Mouse (Mus musculus) stomach, adult 2 months (tissue): ENCODE results near the gene Atad3a. TPM values are rescaled to one million over a fixed set of nuclear protein-coding genes. Genes with fewer than 3 reads are reported as not detected.

Source experiments
- polyA plus RNA-seq: library from polyadenylated mRNA; depleted of rRNA; stranded (reverse); fragments of >200 nt; gene quantifications from 2 replicates; pipeline ENCODE4 v1.2.3, GENCODE M21; 2012; rRNA removed

Atad3a gene
- polyA plus RNA-seq = 57.0 and 97.8 TPM in 2 replicates

DNA sequence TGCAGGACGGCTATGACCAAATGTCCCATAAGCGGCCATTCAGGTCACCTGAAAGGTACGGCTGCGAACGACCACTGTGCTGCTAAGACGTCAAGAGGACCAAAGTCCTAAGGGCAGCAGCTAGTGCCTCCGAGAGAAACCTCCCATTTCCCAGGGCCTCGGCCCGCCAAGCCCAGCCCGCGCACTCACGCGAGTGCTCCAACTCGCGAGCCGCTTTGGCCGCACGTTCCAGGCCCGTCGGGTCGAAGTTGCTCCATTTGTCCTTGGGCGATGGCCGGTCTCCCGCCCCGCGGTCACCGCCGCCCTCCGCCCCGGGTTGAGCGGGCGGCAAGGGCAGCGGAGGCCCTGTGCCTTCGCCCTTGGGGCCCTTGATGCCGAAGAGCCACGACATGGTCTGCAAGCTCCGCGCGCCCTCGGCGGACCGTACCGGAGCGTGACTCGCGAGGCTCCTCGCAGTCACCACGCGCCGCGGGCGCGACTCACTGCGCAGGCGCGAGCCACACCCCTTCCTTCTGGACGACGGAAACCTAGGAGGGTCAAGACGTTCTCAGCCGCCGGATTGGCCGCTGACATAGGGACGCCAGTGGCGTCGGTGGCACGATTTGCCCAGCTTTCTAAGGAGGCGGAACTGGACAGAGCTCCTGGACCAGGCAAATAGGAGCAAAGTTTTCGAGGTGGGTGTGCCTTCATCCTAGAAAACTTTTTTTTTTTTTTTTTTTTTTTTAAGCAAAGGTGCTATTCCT is at the start of gene Atad3a:
Atad3a (minus strand) TSS at position 481 of the 743 bp plus-strand sequence.

DNA sequence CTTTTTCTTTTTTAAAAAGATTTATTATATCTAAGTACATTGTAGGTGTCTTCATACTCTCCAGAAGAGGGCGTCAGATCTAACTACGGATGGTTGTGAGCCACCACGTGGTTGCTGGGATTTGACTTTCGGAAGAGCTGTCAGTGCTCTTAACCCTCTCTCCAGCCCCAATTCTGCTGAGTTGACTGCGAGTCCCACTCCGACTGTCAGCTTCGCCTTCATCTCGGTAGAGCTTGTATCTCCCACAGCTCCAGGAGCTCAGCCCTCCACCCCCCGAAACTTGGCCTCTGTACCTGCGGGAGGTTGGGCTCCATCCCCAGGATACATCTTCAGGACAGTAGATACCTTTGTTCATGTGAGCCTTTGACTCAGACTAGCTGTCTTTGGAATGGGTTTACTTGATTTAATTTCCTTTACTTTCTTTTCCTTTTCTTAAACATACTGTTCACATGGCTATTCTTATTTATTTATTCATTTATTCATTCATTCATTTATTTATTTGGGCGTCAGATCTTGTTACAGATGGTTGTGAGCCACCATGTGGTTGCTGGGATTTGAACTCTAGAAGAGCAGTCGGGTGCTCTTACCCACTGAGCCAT is 41.9 kb upstream of the Atad3a start, which contains the start of gene Mrpl20:
Mrpl20 (plus strand) TSS at position 138 of the 599 bp plus-strand sequence.

DNA sequence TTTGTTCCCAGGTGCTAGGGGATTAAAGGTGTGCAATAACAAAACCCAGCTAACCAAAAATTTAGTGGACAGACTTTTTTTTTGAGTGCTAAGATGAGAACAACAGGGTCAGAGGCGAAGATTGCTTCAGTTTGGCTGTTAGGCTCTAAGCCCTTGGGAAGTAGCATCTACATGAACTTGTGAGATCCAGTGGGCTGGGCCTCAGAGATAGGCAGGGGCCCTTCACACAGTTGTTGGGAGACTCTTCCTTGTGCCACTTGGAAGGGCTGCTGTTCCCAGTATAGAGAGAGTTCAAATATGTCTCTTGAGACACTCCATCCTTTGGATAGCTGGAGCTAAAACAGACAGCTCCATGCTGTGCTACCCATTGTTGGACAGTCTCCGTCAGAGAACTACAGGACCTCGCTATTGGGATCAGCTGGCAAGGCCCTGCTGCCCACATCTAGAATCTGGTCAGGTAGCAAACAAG is 29.2 kb upstream of the Atad3a start, which contains the start of gene Ankrd65:
Ankrd65 (plus strand) TSS at position 419 of the 469 bp plus-strand sequence.

DNA sequence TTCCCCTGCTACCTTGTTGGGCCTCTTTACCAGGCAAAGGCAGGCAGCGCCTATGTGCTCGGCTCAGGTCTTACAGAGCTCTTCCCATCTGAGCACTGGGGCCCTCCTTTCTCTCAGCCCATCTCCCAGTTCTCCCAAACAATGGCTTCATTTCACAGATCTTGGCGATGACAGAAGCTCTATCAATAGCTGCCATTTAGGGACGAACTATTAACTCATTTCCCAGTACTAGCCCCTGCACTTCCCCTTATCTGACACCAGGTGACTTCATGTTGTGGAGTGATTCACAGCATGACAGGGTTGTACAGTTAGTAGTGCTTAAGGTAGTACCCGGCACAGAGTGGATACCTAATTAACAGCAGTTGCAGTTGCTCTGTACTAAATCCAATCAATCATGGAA is 24.9 kb upstream of the Atad3a start, which contains the start of gene Tmem88b:
Tmem88b (minus strand) TSS at position 56 of the 400 bp plus-strand sequence.

DNA sequence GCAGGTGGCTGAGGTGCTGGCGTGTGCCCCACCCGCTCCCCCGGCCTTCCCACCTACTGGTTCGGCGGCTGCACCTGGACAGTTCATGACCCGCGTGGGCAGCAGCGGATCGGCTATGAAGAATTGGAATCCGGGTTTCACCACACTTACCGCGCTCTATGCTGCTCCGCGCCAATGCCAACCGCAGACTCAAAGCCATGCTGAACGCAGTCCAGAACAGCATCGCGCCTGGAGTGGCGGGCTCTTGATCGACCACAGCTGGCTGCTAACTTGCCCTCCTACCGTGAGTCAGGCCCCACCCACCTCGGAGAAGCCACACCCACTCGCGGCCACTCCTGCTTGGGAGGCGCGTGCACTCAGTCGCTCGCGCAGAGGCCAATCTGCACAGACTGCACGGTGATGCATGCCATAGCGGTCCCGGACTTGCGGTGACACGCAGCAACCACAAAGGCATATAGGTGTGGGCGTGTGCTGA is 13.4 kb upstream of the Atad3a start, which contains the start of gene Vwa1:
Vwa1 (minus strand) TSS at position 419 of the 475 bp plus-strand sequence.

DNA sequence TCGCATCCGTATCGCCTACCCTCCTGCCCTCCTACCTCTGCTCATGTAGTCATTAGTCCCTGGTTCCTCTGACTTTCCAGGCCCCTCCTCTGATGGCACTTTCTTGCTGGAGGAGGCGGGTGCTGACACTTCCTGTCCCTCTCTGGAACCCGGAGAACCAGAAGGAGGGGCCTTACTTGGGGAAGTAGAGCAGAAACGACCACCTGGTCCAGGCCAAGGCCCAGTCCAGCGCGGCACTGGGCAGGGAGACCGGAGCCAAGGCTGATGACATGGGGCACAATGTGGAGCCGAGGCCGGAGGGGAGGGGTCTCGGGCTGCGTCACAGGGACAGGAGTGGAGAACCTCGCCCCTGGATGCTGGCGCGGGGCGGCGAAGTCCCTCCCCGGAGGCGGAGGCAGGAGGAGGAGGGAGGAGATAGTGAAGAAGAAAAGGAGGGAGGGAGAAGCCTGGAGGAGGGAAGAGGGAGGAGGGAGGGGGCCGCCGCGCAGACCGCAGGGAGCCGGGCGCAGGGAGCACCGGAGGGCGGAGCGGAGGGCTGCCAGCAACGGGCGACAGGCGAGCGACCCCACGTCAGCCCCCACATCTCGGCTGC is 26.4 kb downstream of the Atad3a start, which contains the start of gene Tmem240:
Tmem240 (plus strand) TSS at position 451 of the 592 bp plus-strand sequence.

DNA sequence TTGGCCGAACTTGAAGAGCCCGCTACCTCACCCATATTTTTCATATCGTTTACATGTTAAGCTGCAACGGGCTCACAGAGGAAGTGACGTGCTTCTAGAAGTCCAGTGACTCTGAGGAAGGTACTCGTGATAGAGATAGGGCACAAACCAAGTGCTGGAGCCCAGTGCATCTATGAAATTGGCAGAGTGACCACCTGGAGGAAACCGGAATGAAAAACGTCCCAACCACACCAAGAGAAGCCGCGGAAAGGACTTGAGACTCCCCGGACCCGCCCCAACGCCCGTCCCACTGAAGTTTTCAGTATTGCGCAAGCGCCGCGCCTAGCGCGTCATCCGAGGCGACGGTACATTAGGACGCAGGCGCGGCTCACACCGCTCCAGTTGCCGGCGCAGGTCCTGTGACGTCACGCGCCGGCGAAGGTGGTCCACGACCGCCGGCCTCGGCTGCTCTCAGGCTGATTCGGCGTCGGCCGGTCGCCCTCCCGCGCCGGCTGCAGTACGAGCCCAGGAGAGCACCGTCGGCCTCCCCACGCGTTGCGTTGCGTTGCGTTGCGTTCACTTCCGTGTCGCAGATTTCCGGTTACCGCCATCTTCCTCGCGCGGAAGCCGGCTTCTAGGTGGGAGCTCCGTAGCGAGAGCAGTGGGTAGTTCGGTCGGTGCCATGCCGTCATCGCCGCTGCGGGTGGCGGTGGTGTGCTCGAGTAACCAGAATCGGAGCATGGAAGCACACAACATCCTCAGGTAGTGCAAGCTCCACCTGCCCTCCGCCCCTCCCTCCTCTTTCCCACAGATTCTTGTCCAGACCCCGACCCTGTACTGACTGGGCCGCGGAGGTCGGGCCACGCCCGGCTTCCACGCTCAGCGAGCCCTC is 55.9 kb downstream of the Atad3a start, which contains the start of gene Ssu72:
Ssu72 (plus strand) TSS at position 80 of the 871 bp plus-strand sequence.

DNA sequence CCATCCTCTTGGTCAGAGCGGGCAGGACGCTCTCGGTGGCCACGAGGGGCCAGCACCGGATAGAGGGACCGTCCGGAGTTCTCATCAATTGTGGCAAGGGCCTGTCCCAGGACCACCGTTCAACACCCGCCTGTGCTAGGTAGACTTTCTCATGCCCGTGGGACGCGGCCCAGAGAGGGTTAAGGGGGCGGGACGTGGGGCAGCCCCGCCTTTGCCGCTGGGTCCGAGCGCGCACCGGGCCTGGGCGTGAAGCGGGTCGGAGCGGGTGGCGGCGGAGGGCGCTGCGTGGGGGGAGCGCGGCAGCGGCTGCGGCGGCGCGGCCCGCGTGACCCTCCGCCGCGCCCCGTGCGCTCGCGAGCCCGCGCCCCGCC is 66.8 kb downstream of the Atad3a start, which contains the start of gene Fndc10:
Fndc10 (plus strand) TSS at position 232 of the 371 bp plus-strand sequence.

Other genes starting within 250 kb of the Atad3a start
- gene Nadk, start 198.7 kb downstream of the Atad3a start, polyA plus RNA-seq = 85.3 and 86.3 TPM in 2 replicates
- gene Slc35e2, start 159.7 kb downstream of the Atad3a start, polyA plus RNA-seq = 1.7 and 3.1 TPM in 2 replicates
- gene Cdk11b, start 136.2 kb downstream of the Atad3a start, polyA plus RNA-seq = 9.0 and 10.2 TPM in 2 replicates
- not detected in 2 replicates for gene Gm10563, start 115.7 kb downstream of the Atad3a start, polyA plus RNA-seq
- gene Mmp23, start 107.7 kb downstream of the Atad3a start, polyA plus RNA-seq = 18.8 and 26.7 TPM in 2 replicates
- gene Mib2, start 91.9 kb downstream of the Atad3a start, polyA plus RNA-seq = 42.5 and 44.6 TPM in 2 replicates
- gene Fndc10, start 66.8 kb downstream of the Atad3a start, polyA plus RNA-seq = 16.5 and 25.8 TPM in 2 replicates
- 62.7 and 102 TPM in 2 replicates for gene Ssu72, start 56.3 kb downstream of the Atad3a start, polyA plus RNA-seq
- 0.37 and 1.4 TPM in 2 replicates for gene Tmem240, start 26.3 kb downstream of the Atad3a start, polyA plus RNA-seq
- gene Vwa1, start 13.6 kb upstream of the Atad3a start, polyA plus RNA-seq = 11.4 and 13.1 TPM in 2 replicates
- gene Tmem88b, start 24.8 kb upstream of the Atad3a start, polyA plus RNA-seq = 0.18 and 0.28 TPM in 2 replicates
- gene Ankrd65, start 29.3 kb upstream of the Atad3a start, polyA plus RNA-seq = 0.09 TPM in 1 of 2 replicates, not detected in the other
- gene Mrpl20, start 41.8 kb upstream of the Atad3a start, polyA plus RNA-seq = 18.2 and 33.5 TPM in 2 replicates
- gene Ccnl2, start 51.4 kb upstream of the Atad3a start, polyA plus RNA-seq = 18.2 and 22.6 TPM in 2 replicates
- gene Aurkaip1, start 70.2 kb upstream of the Atad3a start, polyA plus RNA-seq = 106 and 164 TPM in 2 replicates
- 106 and 126 TPM in 2 replicates for gene Mxra8, start 78.6 kb upstream of the Atad3a start, polyA plus RNA-seq
- gene Dvl1, start 86.3 kb upstream of the Atad3a start, polyA plus RNA-seq = 102 and 114 TPM in 2 replicates
- 0.33 and 0.81 TPM in 2 replicates for gene Tas1r3, start 102.3 kb upstream of the Atad3a start, polyA plus RNA-seq
- gene Cptp, start 108.3 kb upstream of the Atad3a start, polyA plus RNA-seq = 24.9 and 45.1 TPM in 2 replicates
- gene Ints11, start 108.5 kb upstream of the Atad3a start, polyA plus RNA-seq = 15.0 and 21.4 TPM in 2 replicates
- gene Pusl1, start 130.7 kb upstream of the Atad3a start, polyA plus RNA-seq = 41.8 and 63.5 TPM in 2 replicates
- 21.4 and 21.8 TPM in 2 replicates for gene Acap3, start 130.7 kb upstream of the Atad3a start, polyA plus RNA-seq
- gene Ube2j2, start 182.7 kb upstream of the Atad3a start, polyA plus RNA-seq = 41.1 and 63.8 TPM in 2 replicates
- 30.7 and 39.0 TPM in 2 replicates for gene C1qtnf12, start 201.2 kb upstream of the Atad3a start, polyA plus RNA-seq
- 4.6 and 6.1 TPM in 2 replicates for gene B3galt6, start 231.6 kb upstream of the Atad3a start, polyA plus RNA-seq
- 25.9 and 26.5 TPM in 2 replicates for gene Sdf4, start 231.8 kb upstream of the Atad3a start, polyA plus RNA-seq